Mouse (Mus musculus) left cerebral cortex, postnatal 25 days (tissue): ENCODE data around the gene Nbea. TPM values are rescaled to one million over a fixed set of nuclear protein-coding genes. Genes with fewer than 3 reads are reported as not detected.

Experiments used
- DNase-seq, 2 experiments: peaks; one replicate each; pipeline ENCODE4 v3.0.0; 2022; ENCODE audit warnings: low spot score in 2 of 2, mixed read lengths in 1 of 2
- intact Hi-C: fragments of 180-260 bp; cut with DNase I; formaldehyde crosslinking; loops from one replicate; pipeline ENCODE4 v1.15.1; 2025
- total RNA-seq, 2 experiments: library from RNA; stranded (reverse); gene quantifications; 2 replicates each; pipeline ENCODE4 v1.2.3; 2021

The Nbea gene
- total RNA-seq, 2 experiments from 2014 or later = 180 to 185 TPM

GRCm38 (mm10) chr3:55714260-55714659 lies 469.2 kb downstream of the Nbea start:
- DNase-seq = no peak
- intact Hi-C loops = no loop called here

- intact Hi-C loops = no loop called here
- no peak for DNase-seq
These were observed 469.6 kb downstream of the Nbea start for GRCm38 (mm10) chr3:55713856-55714255.

DNA sequence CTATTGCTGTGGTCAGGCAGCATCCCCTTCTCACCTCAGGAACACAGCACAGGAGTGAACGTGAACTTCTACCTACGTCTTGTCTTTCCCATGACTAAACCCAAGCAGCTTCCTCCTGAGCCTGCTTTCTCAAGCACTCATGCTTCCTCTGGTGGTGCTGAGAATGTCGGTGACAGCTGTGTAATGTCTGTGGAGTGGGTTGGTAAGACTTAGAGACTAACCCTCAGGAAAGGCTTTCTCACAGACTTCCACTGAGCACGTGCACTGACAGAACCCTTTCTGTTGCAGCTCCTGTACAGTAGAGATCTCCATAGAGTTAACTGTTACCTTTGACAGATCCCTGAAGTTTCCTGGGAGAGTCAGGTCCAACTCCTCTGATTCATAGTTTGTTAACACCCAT lies 473.2 kb downstream of the Nbea start:
- no peak for DNase-seq

DNA sequence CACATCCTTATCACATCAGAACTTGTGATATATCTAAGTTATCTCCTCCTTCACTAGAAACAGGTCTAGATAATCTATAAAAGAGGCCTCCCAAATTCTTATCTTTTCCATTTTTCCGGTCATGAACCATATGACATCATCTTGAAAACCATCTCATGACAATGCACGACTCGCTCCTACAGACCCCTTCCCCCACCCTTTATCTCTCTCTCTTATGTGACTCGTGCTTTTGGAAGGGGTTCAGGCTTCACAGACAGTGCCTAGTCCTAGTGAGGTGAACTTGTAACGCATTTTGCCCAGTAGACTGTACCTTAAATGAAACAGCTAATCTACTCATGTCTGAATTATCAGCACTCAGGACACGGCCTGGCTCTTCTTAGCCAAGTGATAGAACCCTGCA lies 481.9 kb downstream of the Nbea start:
- intact Hi-C loops = no loop called here
- DNase-seq = no peak

More for the DNA sequence above, 473.2 kb downstream of the Nbea start:
- intact Hi-C loops = no loop called here

GRCm38 (mm10) chr3:55697174-55697573 lies 486.3 kb downstream of the Nbea start:
- intact Hi-C loops = no loop called here
- no peak for DNase-seq

- no peak for DNase-seq
- intact Hi-C loops = no loop called here
These were observed 490.4 kb downstream of the Nbea start for GRCm38 (mm10) chr3:55693073-55693472.

DNA sequence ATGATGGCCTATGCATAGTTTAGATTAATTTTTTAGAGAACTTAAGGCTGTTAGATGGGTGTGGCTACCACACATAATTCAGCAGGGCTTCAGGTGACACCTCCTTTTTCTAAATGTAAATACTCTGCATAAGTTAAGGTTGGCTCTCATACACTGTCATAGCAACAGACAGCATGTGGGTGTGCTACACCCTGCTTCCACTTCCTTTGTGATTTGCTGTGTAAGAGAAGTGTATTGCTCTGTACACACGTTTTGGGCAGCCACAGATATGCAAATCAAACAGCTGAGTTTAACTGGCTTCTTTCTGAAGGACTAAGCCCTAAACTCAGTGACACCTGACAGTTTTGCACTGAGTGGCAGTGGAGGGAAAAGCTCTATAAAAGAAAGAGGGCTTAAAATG lies 495.4 kb downstream of the Nbea start:
- peak in 1 of 2 experiments; percentile 47 for DNase-seq
- intact Hi-C loops = no loop called here

GRCm38 (mm10) chr3:55686993-55687392 lies 496.5 kb downstream of the Nbea start:
- intact Hi-C loops = no loop called here
- DNase-seq = no peak

DNA sequence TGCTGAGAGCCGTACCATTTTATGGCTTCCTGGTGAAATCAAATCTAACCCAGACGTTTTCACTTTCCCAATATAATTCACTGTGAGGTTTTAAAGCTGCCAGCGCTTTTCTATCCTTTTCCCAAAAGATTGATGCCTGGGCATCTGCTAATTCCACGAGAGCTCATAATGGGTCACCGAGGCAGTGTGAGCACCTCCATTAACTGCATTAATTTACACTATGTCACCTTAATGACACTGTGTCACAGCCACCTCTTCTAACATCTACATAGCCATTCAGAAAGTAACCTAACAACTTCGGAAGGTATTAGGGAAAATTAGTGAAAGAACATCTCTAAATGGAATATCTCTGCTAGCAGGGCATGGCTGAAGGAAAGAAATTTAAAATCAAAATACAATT lies 497.9 kb downstream of the Nbea start:
- DNase-seq = no peak
- intact Hi-C loops = loop anchor here (1.0 kb wide), 1 partner anchor 40 kb away; no protein-coding TSS in a partner anchor

DNA sequence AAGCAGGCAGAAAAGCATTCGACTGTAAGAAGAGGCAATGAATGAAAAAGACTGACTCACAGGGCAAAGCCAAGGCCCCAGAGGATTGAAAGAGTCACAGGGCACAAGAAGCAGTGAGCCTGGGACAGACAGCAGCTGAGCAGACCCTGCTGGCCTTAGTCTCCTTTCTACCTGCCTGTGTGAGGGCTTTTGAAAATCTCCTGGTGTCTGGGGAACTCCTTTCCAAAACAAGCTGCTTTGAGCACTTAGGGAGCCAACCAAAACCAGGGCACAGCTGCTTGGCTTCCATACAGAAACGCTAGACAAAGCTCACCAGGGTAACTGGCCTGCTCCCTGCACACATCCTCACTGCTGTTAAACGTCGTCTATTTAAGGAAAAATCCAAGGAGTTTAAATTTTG lies 498.6 kb downstream of the Nbea start:
- DNase-seq = peak; percentile 28 to 66
- intact Hi-C loops = loop anchor here (1.0 kb wide), 1 partner anchor 40 kb away; no protein-coding TSS in a partner anchor

DNA sequence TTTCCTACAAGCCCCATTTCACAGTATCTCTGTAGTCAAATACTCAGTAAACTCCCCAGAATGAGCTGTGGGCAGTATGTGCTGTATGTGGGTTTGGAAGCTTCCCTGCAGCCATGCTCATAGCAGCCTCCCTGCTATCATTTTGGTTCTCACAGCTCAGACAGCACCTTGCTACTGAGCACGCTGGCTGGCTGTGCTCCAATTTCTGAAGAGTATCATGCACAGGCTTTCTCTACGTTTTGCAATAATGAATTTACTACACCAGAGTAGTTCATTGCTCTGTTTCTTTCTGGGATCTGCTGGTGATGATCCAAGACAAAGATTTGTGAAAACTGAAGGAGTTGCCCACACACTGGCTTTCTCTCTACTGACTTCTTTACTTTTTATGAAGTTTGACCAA lies 505.8 kb downstream of the Nbea start:
- intact Hi-C loops = no loop called here
- peak; percentile 31 to 77 for DNase-seq

DNA sequence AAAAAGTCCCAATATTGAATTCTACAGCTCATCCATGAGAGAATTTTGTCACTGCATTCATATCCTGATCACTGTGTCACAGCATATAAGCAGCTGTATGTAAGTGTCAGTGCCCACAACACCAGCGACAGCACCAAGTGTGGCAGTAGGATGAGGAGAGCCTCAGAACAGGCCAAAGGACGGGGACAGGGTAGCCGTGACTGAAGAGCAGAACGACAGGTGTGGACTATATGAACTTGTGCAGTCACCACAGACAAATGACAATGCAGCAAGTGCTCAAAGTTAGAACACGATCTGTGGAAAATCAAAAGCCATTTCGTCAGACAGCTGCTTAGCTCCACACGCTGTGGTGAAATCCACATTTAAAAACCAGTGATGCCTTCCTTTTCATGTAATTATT lies 509.3 kb downstream of the Nbea start:
- no peak for DNase-seq
- intact Hi-C loops = no loop called here

DNA sequence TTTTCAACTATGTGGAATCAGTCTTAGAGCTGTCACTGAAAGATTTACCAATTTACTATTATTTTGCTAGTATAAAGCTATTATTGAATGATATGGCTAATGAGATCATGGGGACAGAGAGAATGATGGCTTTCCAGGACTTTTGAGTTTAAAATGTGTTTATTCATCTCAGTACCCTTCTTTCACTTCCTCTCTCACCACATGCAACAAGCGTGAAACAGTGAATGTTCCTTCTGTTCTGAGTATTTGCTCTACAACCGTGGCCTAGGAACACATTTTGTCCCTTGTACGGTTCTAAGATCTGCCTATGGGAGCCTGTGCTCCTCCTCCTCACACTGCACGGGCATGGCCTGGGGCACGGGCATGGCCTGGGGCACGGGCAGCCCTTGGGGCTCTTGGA lies 516.5 kb downstream of the Nbea start:
- intact Hi-C loops = no loop called here

DNA sequence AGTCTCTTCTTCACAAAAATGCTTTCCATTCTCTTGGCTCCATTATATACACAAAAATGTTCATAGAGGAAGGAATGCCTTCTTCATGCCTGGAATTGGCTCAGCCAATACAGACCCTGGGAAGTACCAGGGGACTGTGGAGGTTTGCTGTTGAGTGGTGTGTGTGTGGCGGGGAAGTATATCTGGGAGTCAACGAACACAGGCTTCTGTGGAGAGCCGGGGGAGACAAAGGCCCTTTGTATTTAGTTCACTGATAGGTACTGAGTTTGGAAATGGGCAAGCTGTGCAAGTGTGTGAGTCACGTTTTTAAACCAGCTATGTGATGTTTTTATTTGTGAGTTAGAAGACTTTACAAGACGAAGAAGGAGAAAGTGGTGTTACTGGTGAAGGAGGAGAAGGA lies 517.6 kb downstream of the Nbea start:
- DNase-seq = no peak
- intact Hi-C loops = no loop called here

More for the DNA sequence above, 516.5 kb downstream of the Nbea start:
- no peak for DNase-seq

- intact Hi-C loops = no loop called here
- peak; percentile 23 to 74 for DNase-seq
These were observed 518.8 kb downstream of the Nbea start for GRCm38 (mm10) chr3:55664713-55665112.

- intact Hi-C loops = loop anchor here (2.0 kb wide), 1 partner anchor 119 kb away; no protein-coding TSS in a partner anchor
These were observed 521.6 kb downstream of the Nbea start for GRCm38 (mm10) chr3:55661678-55662445.

DNA sequence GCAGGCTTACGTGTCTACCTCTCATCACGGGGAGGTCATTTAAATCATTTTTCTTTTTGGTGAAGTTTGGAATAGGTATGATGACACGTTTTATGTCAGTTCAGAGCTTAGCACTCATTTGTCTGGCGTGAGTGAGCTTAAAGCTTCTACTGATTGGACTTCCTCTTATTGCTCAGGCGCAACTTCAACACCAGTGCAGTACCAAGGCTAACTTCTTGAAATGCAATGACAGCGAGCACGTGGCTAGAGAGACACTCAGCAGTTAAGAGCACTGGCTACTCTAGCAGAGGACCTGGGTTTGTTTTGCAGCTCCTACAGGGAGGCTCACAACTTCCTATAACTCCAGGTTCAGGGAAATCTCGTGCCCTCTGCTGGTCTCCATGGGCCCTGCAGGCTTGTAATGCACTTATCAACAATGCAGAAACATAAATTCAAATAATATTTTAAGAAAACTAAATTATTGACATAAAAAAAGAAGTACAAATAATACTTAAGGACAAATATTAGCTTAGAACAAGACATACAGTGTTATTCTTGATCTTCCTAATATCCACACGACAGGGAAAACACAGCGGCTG lies 523.2 kb downstream of the Nbea start:
- intact Hi-C loops = no loop called here
- DNase-seq = no peak

More at GRCm38 (mm10) chr3:55661678-55662445, 521.6 kb downstream of the Nbea start:
- DNase-seq = no peak

- DNase-seq = no peak
- intact Hi-C loops = no loop called here
These were observed 523.8 kb downstream of the Nbea start for GRCm38 (mm10) chr3:55659558-55660215.

DNA sequence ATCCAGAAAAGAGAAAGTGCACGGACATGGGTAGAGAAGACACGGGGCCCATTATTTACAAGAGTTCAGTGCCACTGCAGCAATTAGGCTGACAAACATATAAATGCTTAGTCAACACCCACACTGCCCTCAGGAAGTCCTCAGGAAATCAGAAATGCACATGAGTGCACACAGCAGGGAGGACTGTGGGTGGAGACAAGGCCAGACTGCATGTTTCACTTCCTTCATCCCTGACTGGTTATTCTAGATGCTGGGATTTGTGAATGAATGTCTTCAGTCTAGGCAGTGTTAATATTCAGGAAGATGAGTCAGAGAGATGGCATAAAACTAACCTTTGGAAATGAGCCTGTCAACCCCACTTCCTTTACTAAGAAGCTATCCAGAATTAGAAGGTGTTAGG lies 531.2 kb downstream of the Nbea start:
- DNase-seq = no peak
- intact Hi-C loops = no loop called here

DNA sequence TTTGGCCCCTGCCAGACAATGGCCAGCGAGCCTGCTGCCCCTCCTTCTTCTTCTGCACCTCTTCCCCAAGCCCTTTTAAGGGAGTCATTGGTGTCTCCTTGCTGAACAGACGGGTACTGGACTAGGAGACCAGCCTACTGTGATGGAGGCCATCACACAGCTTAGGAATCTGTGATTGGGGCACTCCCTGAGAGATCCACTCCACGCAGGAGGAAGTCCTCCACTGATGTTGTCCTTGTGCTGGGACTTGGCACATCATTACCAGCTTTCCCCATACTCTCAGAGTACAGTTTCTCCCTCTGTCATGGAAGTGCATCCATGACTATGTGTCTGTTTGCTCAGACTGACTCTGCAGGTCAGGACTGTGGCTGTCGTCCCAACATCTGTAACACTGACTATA lies 531.6 kb downstream of the Nbea start:
- intact Hi-C loops = no loop called here

GRCm38 (mm10) chr3:55649541-55649940 lies 534.0 kb downstream of the Nbea start:
- intact Hi-C loops = no loop called here
- DNase-seq = no peak

More for the DNA sequence above, 531.6 kb downstream of the Nbea start:
- DNase-seq = no peak
